Mouse (Mus musculus): ENCODE measurements around the gene Nek7.

GRCm38 (mm10) chr1:138582225-138582624 is 37.7 kb downstream of the Nek7 start:
- TF ChIP-seq POLR2A (IDR thresholded peaks at IDR 0.05; ENCODE audit: low read depth, low read length) (no peak), CTCF (IDR thresholded peaks at IDR 0.05; ENCODE audit: extremely low read depth, insufficient read length, insufficient replicate concordance, low read depth, low read length) (no peak)

Measured in small intestine, adult 2 months (tissue).